Mouse (Mus musculus): ENCODE results near the gene Zfp865. TPM values are rescaled to one million over a fixed set of nuclear protein-coding genes. Genes with fewer than 3 reads are reported as not detected.

The Zfp865 gene
- total and polyA plus RNA-seq, 3 experiments: 4.0 to 21.0 (median 12.3) TPM

DNA sequence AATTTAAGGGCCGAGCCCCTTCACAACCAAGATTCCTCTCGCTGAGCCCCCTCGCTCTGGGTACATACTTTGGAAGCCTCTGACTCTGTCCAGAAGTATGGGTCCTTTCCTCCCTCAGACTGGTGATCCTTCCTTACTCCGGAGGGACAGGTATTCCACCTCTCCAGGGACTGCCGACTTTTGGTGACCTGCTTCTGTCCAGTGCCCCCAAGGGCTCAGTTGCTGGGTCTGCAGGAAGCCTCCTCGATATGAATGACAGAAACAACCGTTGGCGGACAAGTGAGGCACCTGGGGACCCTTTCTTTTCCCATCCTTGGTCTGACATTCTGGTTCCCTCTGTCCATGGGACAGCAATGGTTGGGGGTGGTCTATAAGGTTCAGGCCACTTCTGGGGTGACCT lies 37.2 kb downstream of the Zfp865 start:
- Histone ChIP-seq H3K9me3 (replicated peaks; ENCODE audit: low read length) (no peaks in the 10 kb centered on the region), H3K79me2 (replicated peaks; ENCODE audit: control insufficient read depth, extremely low read depth, insufficient read depth, poor library complexity, severe bottlenecking) (no peaks in the 10 kb centered on the region), H3K36me3 (replicated peaks in 1 of 2; ENCODE audit: control insufficient read depth in 1 of 2, insufficient read depth in 1 of 2, low read length in 1 of 2) (peaks cover 0 to 16% of the 10 kb centered on the region in 2 experiments), H3K27me3 (replicated peaks) (no peaks in the 10 kb centered on the region), H3K9ac (ENCODE audit: insufficient read depth, low read depth) (no peak overlapping the region), H3K4me1 (ENCODE audit: control insufficient read depth in 1 of 2, insufficient read depth in 2 of 2) (peaks cover 2 to 27% of the 10 kb centered on the region in 2 experiments; a peak in 3 of 4 replicates), H3K27ac (ENCODE audit: insufficient read depth, low read depth) (no peak overlapping the region), H3K4me2 (ENCODE audit: insufficient read depth, low read depth, poor library complexity, severe bottlenecking) (no peak overlapping the region), H3K4me3 (replicated peaks in 1 of 3; ENCODE audit: low read depth in 2 of 3, low read length in 2 of 3, poor library complexity in 1 of 3) (no peak overlapping the region)
- TF ChIP-seq MAZ (IDR thresholded peaks at IDR 0.05; ENCODE audit: low read depth, low read length): no peak
- no peak for TF ChIP-seq ZC3H11A (IDR thresholded peaks at IDR 0.05; ENCODE audit: low read depth, low read length)
- TF ChIP-seq MEF2A (IDR thresholded peaks at IDR 0.05; ENCODE audit: borderline replicate concordance, low read depth, low read length): no peak
- no peak for TF ChIP-seq IRF4 (IDR thresholded peaks at IDR 0.05; ENCODE audit: low read depth, low read length)
- no peak for TF ChIP-seq RCOR1 (conservative IDR thresholded peaks at IDR 0.05; ENCODE audit: low read depth, low read length)
- no peak for TF ChIP-seq TBP (conservative IDR thresholded peaks at IDR 0.05; ENCODE audit: low read depth, low read length)
- TF ChIP-seq SMC3 (IDR thresholded peaks at IDR 0.05; ENCODE audit: low read depth, low read length): no peak
- no peak for TF ChIP-seq POLR2A (IDR thresholded peaks at IDR 0.05; ENCODE audit: low read depth, low read length)
- no peak for TF ChIP-seq NRF1 (IDR thresholded peaks at IDR 0.05; ENCODE audit: low read depth, low read length)
- TF ChIP-seq JUN (IDR thresholded peaks at IDR 0.05; ENCODE audit: insufficient read depth, low read depth, low read length): no peak
- TF ChIP-seq MAFK (IDR thresholded peaks at IDR 0.05; ENCODE audit: insufficient replicate concordance, low read length): no peak
- dilution Hi-C loops (cut with MboI; ENCODE audit: extremely low pct_ligation_motif_present, extremely low pct_unique_long_range_greater_than_20kb, low sequenced_read_pairs): no loop called here
- no peak for DNase-seq (ENCODE audit: extremely low read depth)
- in situ Hi-C loops (cut with MboI; ENCODE audit: low pct_ligation_motif_present, low pct_unique_long_range_greater_than_20kb, low sequenced_read_pairs): no loop called here

DNA sequence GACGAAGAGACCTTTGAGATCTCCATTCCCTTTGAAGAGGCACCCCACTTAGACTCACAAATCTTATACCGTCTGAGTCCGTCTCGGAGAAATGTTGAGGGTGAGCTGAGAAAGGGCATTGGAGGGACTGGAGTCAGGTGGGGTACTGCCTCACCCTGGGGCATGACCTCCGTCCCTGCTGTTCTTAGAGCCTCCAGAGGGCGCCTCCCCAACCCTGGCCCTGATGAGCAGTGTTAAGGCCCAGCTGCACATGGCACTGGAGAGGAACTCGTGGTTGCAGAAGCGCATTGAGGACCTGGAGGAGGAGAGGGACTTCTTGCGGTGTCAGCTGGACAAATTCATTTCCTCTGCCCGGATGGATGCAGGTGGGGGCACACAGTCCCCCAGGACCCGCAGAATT lies 37.6 kb downstream of the Zfp865 start:
- H3K27ac ChIP-seq (ENCODE audit: insufficient read depth, low read depth): no peak overlapping the region
- in situ Hi-C loops (cut with MboI; ENCODE audit: low pct_ligation_motif_present, low pct_unique_long_range_greater_than_20kb, low sequenced_read_pairs) (no loop called here), dilution Hi-C loops (cut with MboI; ENCODE audit: extremely low pct_ligation_motif_present, extremely low pct_unique_long_range_greater_than_20kb, low sequenced_read_pairs) (no loop called here)
- H3K9me3 ChIP-seq (replicated peaks; ENCODE audit: low read length): no peaks in the 10 kb centered on the region
- peaks cover 2 to 26% of the 10 kb centered on the region in 2 experiments; a peak in 3 of 4 replicates for H3K4me1 ChIP-seq (ENCODE audit: control insufficient read depth in 1 of 2, insufficient read depth in 2 of 2)
- TF ChIP-seq CHD1 (IDR thresholded peaks at IDR 0.05; ENCODE audit: low read depth, low read length): no peak
- peak; percentile 63 for TF ChIP-seq MYC (IDR thresholded peaks at IDR 0.05; ENCODE audit: low read depth, low read length)
- peak; percentile 47 for TF ChIP-seq SMC3 (IDR thresholded peaks at IDR 0.05; ENCODE audit: low read depth, low read length)
- TF ChIP-seq MAX (IDR thresholded peaks at IDR 0.05; ENCODE audit: low read length): peak; percentile 86
- TF ChIP-seq CTCF (conservative IDR thresholded peaks at IDR 0.05 in 1 of 2, IDR thresholded peaks at IDR 0.05 in 1 of 2; ENCODE audit: low read depth in 2 of 2, low read length in 2 of 2): peak in 1 of 2 experiments; percentile 60; a peak in 2 of 4 replicates
- TF ChIP-seq RAD21 (IDR thresholded peaks at IDR 0.05; ENCODE audit: low read depth, low read length): peak; percentile 9
- H3K27me3 ChIP-seq (replicated peaks): no peaks in the 10 kb centered on the region
- H3K4me2 ChIP-seq (ENCODE audit: insufficient read depth, low read depth, poor library complexity, severe bottlenecking): no peak overlapping the region
- H3K9ac ChIP-seq (ENCODE audit: insufficient read depth, low read depth): no peak overlapping the region
- DNase-seq (ENCODE audit: extremely low read depth): peak; percentile 60
- H3K4me3 ChIP-seq (replicated peaks in 1 of 3; ENCODE audit: low read depth in 2 of 3, low read length in 2 of 3, poor library complexity in 1 of 3): no peak overlapping the region
- H3K79me2 ChIP-seq (replicated peaks; ENCODE audit: control insufficient read depth, extremely low read depth, insufficient read depth, poor library complexity, severe bottlenecking): peaks cover 3% of the 10 kb centered on the region
- H3K36me3 ChIP-seq (replicated peaks in 1 of 2; ENCODE audit: control insufficient read depth in 1 of 2, insufficient read depth in 1 of 2, low read length in 1 of 2): peaks cover 0 to 15% of the 10 kb centered on the region in 2 experiments
